Mouse (Mus musculus): Measurements from ENCODE around the gene Pam16. TPM values are rescaled to one million over a fixed set of nuclear protein-coding genes. Genes with fewer than 3 reads are reported as not detected.
A peak's percentile ranks its signal among the peaks of the same experiment; 100 is the strongest.

Pam16 gene
- total RNA-seq, 1 experiment, result 131 TPM

DNA sequence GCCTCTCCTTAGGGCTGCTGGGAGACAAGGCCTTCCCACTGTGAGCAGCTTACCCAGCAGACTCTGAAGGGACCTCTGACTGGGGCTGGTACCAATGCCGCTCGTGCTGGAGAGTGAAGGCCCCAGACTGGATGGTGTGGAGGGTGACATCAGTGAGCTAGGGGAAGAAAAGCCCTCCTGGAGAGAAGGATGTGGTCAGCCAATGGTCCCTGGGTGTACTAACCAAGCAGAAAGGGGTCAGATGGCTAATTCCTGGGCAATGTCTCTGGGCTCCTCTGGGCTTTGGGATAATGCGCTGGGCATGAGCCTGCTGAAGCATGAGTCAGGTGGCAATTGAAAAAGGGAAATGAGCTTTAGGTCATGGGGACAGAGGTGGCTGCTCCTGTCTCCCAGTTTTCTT, 8.9 kb upstream of the Pam16 start:
- DNase-seq (ENCODE audit: low read depth, low spot score), result no peak
- TF ChIP-seq CHD2 (IDR thresholded peaks at IDR 0.05; ENCODE audit: low read depth, low read length) (no peak), MAFK (IDR thresholded peaks at IDR 0.05; ENCODE audit: insufficient read depth, low read depth, low read length) (no peak), ZNF384 (IDR thresholded peaks at IDR 0.05; ENCODE audit: low read depth, low read length) (no peak), HCFC1 (IDR thresholded peaks at IDR 0.05; ENCODE audit: borderline replicate concordance, insufficient read depth, low read length) (no peak)
- in situ Hi-C loops (cut with MboI; ENCODE audit: low sequenced_read_pairs in 2 of 2, unreplicated experiment in 2 of 2), result loop anchor here in 1 of 2 experiments (5.0 kb wide), 1 partner anchor 34 kb away; no protein-coding TSS in a partner anchor
- H3K4me1 ChIP-seq (ENCODE audit: control insufficient read depth in 2 of 2, insufficient read depth in 2 of 2, low read length in 2 of 2, poor library complexity in 1 of 2), result peaks cover 3 to 13% of the 10 kb centered on the region in 2 experiments; a peak in 2 of 4 replicates
- no peaks in the 10 kb centered on the region; the same call in 1 of the 2 replicates for H3K36me3 ChIP-seq (ENCODE audit: control insufficient read depth, insufficient read depth, low read length, poor library complexity, severe bottlenecking)
- H3K4me3 ChIP-seq (ENCODE audit: insufficient read depth in 1 of 2, low read depth in 1 of 2, low read length in 2 of 2, poor library complexity in 1 of 2, severe bottlenecking in 1 of 2), result no peak overlapping the region
- H3K9ac ChIP-seq (ENCODE audit: insufficient read depth, low read depth, low read length, poor library complexity, severe bottlenecking), result no peak overlapping the region
- H3K9me3 ChIP-seq (ENCODE audit: control insufficient read depth, insufficient read depth, low read depth, low read length), result no peaks in the 10 kb centered on the region
- H3K27ac ChIP-seq (ENCODE audit: insufficient read depth, low read depth, low read length, poor library complexity, severe bottlenecking), result no peak overlapping the region

DNA sequence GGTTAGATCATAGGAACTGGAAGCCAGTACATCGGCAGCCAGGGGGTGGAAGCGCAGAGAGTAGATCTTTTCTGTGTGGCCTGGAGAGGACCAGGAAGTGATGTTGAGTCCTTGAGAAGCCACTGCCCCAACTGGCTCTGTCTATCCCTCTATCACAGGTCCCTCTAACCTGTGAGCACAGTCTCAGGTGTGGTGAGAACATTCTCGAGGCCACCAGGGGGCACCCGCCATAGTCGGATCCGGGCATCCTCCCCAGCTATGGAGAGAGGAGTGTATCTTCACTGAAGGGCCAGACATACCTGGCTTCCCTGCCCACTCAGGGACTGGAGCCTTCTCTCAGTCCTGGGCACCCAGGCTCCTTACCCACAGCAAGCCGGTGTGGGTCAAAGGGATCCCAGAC, 7.3 kb upstream of the Pam16 start:
- no peak overlapping the region for H3K9ac ChIP-seq (ENCODE audit: insufficient read depth, low read depth, low read length, poor library complexity, severe bottlenecking)
- no peak for DNase-seq (ENCODE audit: low read depth, low spot score)
- H3K4me1 ChIP-seq (ENCODE audit: control insufficient read depth in 2 of 2, insufficient read depth in 2 of 2, low read length in 2 of 2, poor library complexity in 1 of 2), result peaks cover 3 to 17% of the 10 kb centered on the region in 2 experiments; a peak in 2 of 4 replicates
- no peaks in the 10 kb centered on the region for H3K9me3 ChIP-seq (ENCODE audit: control insufficient read depth, insufficient read depth, low read depth, low read length)
- TF ChIP-seq CHD2 (IDR thresholded peaks at IDR 0.05; ENCODE audit: low read depth, low read length), result no peak
- TF ChIP-seq MAFK (IDR thresholded peaks at IDR 0.05; ENCODE audit: insufficient read depth, low read depth, low read length), result no peak
- no peak for TF ChIP-seq ZNF384 (IDR thresholded peaks at IDR 0.05; ENCODE audit: low read depth, low read length)
- TF ChIP-seq ZC3H11A (IDR thresholded peaks at IDR 0.05; ENCODE audit: borderline replicate concordance, low read depth, low read length), result no peak
- no peaks in the 10 kb centered on the region; the same call in 1 of the 2 replicates for H3K36me3 ChIP-seq (ENCODE audit: control insufficient read depth, insufficient read depth, low read length, poor library complexity, severe bottlenecking)
- no peak overlapping the region for H3K4me3 ChIP-seq (ENCODE audit: insufficient read depth in 1 of 2, low read depth in 1 of 2, low read length in 2 of 2, poor library complexity in 1 of 2, severe bottlenecking in 1 of 2)
- H3K27ac ChIP-seq (ENCODE audit: insufficient read depth, low read depth, low read length, poor library complexity, severe bottlenecking), result no peak overlapping the region
- in situ Hi-C loops (cut with MboI; ENCODE audit: low sequenced_read_pairs in 2 of 2, unreplicated experiment in 2 of 2), result loop anchor here in 1 of 2 experiments (5.0 kb wide), 1 partner anchor 35 kb away; no protein-coding TSS in a partner anchor

DNA sequence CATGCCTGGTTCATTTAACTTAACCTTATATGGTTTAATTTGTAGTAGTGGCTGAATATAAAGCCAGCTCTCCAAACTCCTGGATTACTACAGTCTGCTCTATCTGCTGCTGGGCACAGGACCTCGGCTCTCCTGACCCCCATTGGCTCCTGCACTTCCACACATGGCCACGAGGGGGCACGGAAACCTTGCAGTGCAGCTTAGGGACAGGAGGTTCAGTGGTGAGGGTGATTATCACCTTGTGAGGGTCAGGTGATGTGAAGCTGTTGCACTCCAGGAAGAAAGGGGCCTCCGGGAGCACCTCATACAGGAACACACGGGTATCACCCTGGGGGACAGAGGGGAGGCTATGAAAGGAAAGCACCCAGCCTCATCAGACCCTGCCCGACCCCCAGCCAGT, 5.2 kb upstream of the Pam16 start:
- H3K27ac ChIP-seq (ENCODE audit: insufficient read depth, low read depth, low read length, poor library complexity, severe bottlenecking), result no peak overlapping the region
- H3K36me3 ChIP-seq (ENCODE audit: control insufficient read depth, insufficient read depth, low read length, poor library complexity, severe bottlenecking), result no peaks in the 10 kb centered on the region; the same call in 1 of the 2 replicates
- no peaks in the 10 kb centered on the region for H3K9me3 ChIP-seq (ENCODE audit: control insufficient read depth, insufficient read depth, low read depth, low read length)
- in situ Hi-C loops (cut with MboI; ENCODE audit: low sequenced_read_pairs in 2 of 2, unreplicated experiment in 2 of 2), result loop anchor here in 1 of 2 experiments (5.0 kb wide), 1 partner anchor 37 kb away; no protein-coding TSS in a partner anchor
- TF ChIP-seq CHD2 (IDR thresholded peaks at IDR 0.05; ENCODE audit: low read depth, low read length), result no peak
- 0 out of 2 replicates have a peak, but pooled peaks have one; percentile 40 for TF ChIP-seq ZC3H11A (IDR thresholded peaks at IDR 0.05; ENCODE audit: borderline replicate concordance, low read depth, low read length)
- TF ChIP-seq MAFK (IDR thresholded peaks at IDR 0.05; ENCODE audit: insufficient read depth, low read depth, low read length), result no peak
- no peak overlapping the region for H3K9ac ChIP-seq (ENCODE audit: insufficient read depth, low read depth, low read length, poor library complexity, severe bottlenecking)
- H3K4me3 ChIP-seq (ENCODE audit: insufficient read depth in 1 of 2, low read depth in 1 of 2, low read length in 2 of 2, poor library complexity in 1 of 2, severe bottlenecking in 1 of 2), result no peak overlapping the region
- DNase-seq (ENCODE audit: low read depth, low spot score), result peak; percentile 69
- H3K4me1 ChIP-seq (ENCODE audit: control insufficient read depth in 2 of 2, insufficient read depth in 2 of 2, low read length in 2 of 2, poor library complexity in 1 of 2), result peaks cover 3 to 17% of the 10 kb centered on the region in 2 experiments; a peak in 2 of 4 replicates

DNA sequence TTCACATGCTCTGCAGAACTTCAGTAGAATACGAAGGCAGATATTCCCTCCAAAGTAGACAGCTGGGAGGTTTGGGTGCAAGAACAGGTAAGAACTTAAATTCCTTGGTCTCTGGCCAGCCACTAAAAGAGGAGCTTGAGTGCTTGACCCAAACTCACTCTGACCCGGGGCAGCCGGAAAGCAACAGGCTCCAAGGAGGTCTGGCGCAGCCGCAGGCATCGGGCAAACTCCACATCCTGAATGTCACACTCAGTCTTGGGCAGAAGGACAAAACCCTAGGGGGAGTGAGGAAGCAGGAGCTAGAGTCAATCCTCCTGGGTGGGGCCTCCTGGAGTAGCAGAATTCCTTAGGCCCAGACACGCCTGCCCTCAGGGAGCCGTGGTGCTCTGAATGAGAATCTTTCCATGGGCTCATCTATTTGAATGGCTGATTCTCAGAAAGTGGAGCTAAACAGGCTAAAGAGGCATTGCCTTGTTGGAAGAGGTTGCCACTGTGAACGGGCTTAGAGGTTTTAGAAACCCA, 4.2 kb upstream of the Pam16 start:
- Histone ChIP-seq H3K9me3 (ENCODE audit: control insufficient read depth, insufficient read depth, low read depth, low read length) (no peaks in the 10 kb centered on the region), H3K9ac (ENCODE audit: insufficient read depth, low read depth, low read length, poor library complexity, severe bottlenecking) (0 out of 2 replicates have a peak overlapping the region, but pooled peaks have one; percentile 6), H3K36me3 (ENCODE audit: control insufficient read depth, insufficient read depth, low read length, poor library complexity, severe bottlenecking) (no peaks in the 10 kb centered on the region; the same call in 1 of the 2 replicates), H3K4me3 (ENCODE audit: insufficient read depth in 1 of 2, low read depth in 1 of 2, low read length in 2 of 2, poor library complexity in 1 of 2, severe bottlenecking in 1 of 2) (no peak overlapping the region), H3K4me1 (ENCODE audit: control insufficient read depth in 2 of 2, insufficient read depth in 2 of 2, low read length in 2 of 2, poor library complexity in 1 of 2) (peaks cover 3 to 17% of the 10 kb centered on the region in 2 experiments; a peak in 2 of 4 replicates), H3K27ac (ENCODE audit: insufficient read depth, low read depth, low read length, poor library complexity, severe bottlenecking) (no peak overlapping the region; the same call in 1 of the 2 replicates)
- in situ Hi-C loops (cut with MboI; ENCODE audit: low sequenced_read_pairs in 2 of 2, unreplicated experiment in 2 of 2), result no loop called here
- no peak for DNase-seq (ENCODE audit: low read depth, low spot score)
- no peak for TF ChIP-seq ZC3H11A (IDR thresholded peaks at IDR 0.05; ENCODE audit: borderline replicate concordance, low read depth, low read length)
- no peak for TF ChIP-seq ZNF384 (IDR thresholded peaks at IDR 0.05; ENCODE audit: low read depth, low read length)
- no peak for TF ChIP-seq MAFK (IDR thresholded peaks at IDR 0.05; ENCODE audit: insufficient read depth, low read depth, low read length)
- TF ChIP-seq CHD2 (IDR thresholded peaks at IDR 0.05; ENCODE audit: low read depth, low read length), result no peak
- no peak for TF ChIP-seq HCFC1 (IDR thresholded peaks at IDR 0.05; ENCODE audit: borderline replicate concordance, insufficient read depth, low read length)
